ENCODE assay signal across 21 mouse cellular contexts in the genomic region with DNA sequence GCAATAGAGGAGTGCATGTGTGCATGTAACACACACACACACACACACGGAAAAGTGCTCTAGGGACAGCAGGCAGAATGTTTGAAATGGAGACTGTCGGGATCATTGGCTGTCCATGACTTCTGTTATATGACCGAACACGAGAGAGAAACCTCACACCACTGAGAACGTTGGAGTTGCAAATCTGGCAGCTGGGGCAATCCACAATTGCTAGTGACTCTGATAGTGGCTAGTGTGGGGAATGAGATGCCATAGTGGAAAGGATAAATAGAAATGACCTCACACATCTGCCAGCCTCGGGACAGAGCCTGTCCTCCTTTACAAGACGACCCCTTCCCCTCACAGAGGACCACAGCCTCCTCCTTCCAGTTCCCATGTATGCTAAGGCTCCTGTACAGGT. TPM values are rescaled to one million over a fixed set of nuclear protein-coding genes. Genes with fewer than 3 reads are reported as not detected.
"Had no signal": no experiment of that assay in that cellular context is flagged by ENCODE, and none has a peak within 500 bp of the region (broad histone marks: within the 10 kb centered on the region; RNA-seq: fewer than 3 reads in every experiment).

No protein-coding gene starts in this region.

- H3K27me3 ChIP-seq: lung, embryonic 15.5 days; midbrain, embryonic 13.5 days; midbrain, embryonic 15.5 days; neural tube, embryonic 12.5 days; stomach, embryonic 15.5 days had no signal

- H3K4me1 ChIP-seq: lung, embryonic 15.5 days; megakaryocyte, embryonic 14.5 days; midbrain, embryonic 13.5 days; midbrain, embryonic 15.5 days; neural tube, embryonic 12.5 days; stomach, embryonic 15.5 days had no signal

- H3K27ac ChIP-seq: lung, embryonic 15.5 days; macrophage; midbrain, embryonic 13.5 days; midbrain, embryonic 15.5 days; neural tube, embryonic 12.5 days; stomach, embryonic 15.5 days; stomach, postnatal 0 days had no signal

- H3K36me3 ChIP-seq: lung, embryonic 15.5 days; midbrain, embryonic 13.5 days; midbrain, embryonic 15.5 days; neural tube, embryonic 12.5 days; stomach, embryonic 15.5 days had no signal

- H3K4me3 ChIP-seq: lung, embryonic 15.5 days; megakaryocyte, embryonic 14.5 days; midbrain, embryonic 13.5 days; midbrain, embryonic 15.5 days; neural tube, embryonic 12.5 days; stomach, embryonic 15.5 days had no signal

- DNase-seq: liver, postnatal 0 days; lung, adult 2 months; lung, postnatal 14 days; lung, postnatal 36 days; right cerebral cortex, postnatal 14 days; thymus, adult 2 months; thymus, postnatal 25 days; thymus, postnatal 4 days had no signal

RNA-seq across cellular contexts. Expression of a gene that starts 58.3 kb away (rescaled TPM):
- total RNA-seq: midbrain, postnatal 0 days; monocyte, adult 5-6 weeks; neutrophil, adult 5-6 weeks had no signal
- polyA plus RNA-seq: lung, postnatal 0 days; midbrain, embryonic 11.5 days; stomach, postnatal 0 days had no signal
